Mouse (Mus musculus): ENCODE data around the gene Cux1.

DNA sequence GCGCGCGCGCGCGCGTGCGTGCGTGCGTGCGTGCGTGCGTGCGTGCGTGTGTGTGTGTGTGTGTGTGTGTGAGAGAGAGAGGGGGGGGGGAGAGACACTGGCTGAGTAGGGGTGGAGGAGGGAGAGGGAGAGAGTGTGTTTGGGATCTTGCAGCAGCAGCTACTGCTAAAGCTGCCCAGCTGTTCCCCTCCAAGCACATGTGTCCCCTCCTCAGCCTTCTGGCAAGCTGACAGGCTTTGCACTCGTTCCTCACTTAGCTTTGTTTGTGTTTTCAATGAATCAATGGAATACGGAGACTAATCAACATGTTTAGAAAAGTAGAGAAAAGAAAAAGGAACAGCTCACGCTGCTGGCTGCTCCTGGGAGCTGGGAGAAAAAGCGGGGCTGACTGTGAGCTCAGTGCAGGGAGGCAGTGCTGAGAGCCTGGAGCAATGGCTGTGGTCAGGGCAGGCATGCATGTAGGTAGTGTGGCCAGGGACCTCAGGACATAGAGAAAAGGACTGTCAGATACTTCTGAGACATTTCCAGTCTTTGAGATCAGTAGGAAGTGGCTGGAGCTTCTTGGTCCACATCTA is 263.8 kb downstream of the Cux1 start:
- TF ChIP-seq POLR2A (IDR thresholded peaks at IDR 0.05; ENCODE audit: borderline replicate concordance, insufficient read depth, low read length) (no peak), CTCF (IDR thresholded peaks at IDR 0.05; ENCODE audit: borderline replicate concordance, insufficient read depth, low read depth, low read length) (no peak)

Measured in cerebellum, adult 2 months (tissue).